Mouse (Mus musculus): Measurements from ENCODE around the gene Rara. TPM values are rescaled to one million over a fixed set of nuclear protein-coding genes. Genes with fewer than 3 reads are reported as not detected.

The Rara gene
- total and polyA plus RNA-seq, 3 experiments = 4.5 to 13.7 (median 12.1) TPM

DNA sequence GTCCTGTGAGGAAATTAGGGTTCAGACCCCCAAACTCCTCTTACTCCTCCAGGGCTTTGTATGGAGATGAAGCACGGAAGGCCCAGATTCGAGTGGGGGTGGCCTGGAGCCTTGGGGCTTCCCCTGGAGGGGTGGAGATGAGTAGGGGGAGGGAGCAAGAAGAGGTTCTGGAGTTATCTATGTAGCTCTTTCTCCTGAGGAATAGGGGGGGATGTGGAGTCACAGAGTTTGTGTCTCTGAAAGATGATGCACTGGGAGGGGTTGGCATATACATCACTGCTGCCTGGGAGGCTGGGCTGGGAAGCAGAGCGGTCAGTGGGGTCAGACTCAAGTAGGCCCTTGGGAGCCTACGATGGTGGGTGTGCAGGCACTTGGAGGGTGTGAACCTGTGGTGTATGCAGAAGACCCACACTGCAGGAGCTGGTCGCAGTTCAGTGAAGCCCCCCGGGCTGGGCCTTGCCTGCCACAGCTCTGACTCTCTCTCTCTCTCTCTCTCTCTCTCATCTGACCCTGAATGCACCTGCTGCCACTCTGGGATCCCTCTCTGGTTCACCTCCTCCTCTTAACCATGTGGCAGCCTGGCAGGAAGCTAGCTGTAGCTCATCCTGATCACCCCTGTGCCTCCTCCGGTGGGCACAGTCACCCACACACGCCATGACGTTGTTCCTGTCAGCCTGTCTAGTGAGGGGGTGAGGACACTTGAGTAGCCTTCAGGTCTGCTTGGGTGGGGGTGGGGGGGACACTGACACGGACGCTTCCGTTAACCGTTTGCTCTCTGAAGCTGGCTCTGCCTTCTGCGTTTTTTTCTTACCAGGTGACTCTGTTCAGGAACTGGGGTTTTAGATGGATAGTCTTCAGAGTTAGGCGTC is 11.7 kb downstream of the Rara start (continued):
- TF ChIP-seq USF2 (conservative IDR thresholded peaks at IDR 0.05; ENCODE audit: low read depth, low read length) (no peak), SMC3 (IDR thresholded peaks at IDR 0.05; ENCODE audit: low read depth, low read length) (no peak), TCF12 (IDR thresholded peaks at IDR 0.05; ENCODE audit: low read depth, low read length) (no peak), CTCF (conservative IDR thresholded peaks at IDR 0.05 in 1 of 2, IDR thresholded peaks at IDR 0.05 in 1 of 2; ENCODE audit: low read depth in 2 of 2, low read length in 2 of 2) (0 out of 4 replicates have a peak, but pooled peaks of 1 of the 2 experiments have one; percentile 12), E2F4 (IDR thresholded peaks at IDR 0.05; ENCODE audit: insufficient replicate concordance, low read depth, low read length) (no peak), POLR2AphosphoS2 (IDR thresholded peaks at IDR 0.05; ENCODE audit: low read depth, low read length) (no peak), UBTF (IDR thresholded peaks at IDR 0.05; ENCODE audit: low read depth, low read length) (0 out of 2 replicates have a peak, but pooled peaks have one; percentile 60), CHD1 (IDR thresholded peaks at IDR 0.05; ENCODE audit: low read depth, low read length) (no peak), ZNF384 (IDR thresholded peaks at IDR 0.05; ENCODE audit: low read depth, low read length) (peak; percentile 68), MXI1 (IDR thresholded peaks at IDR 0.05; ENCODE audit: low read depth, low read length) (peak; percentile 36; the same call in 1 of the 2 replicates), POLR2A (IDR thresholded peaks at IDR 0.05; ENCODE audit: low read depth, low read length) (no peak), RAD21 (IDR thresholded peaks at IDR 0.05; ENCODE audit: low read depth, low read length) (no peak; the same call in 1 of the 2 replicates), NELFE (IDR thresholded peaks at IDR 0.05; ENCODE audit: low read depth, low read length) (0 out of 2 replicates have a peak, but pooled peaks have one; percentile 2), MAZ (IDR thresholded peaks at IDR 0.05; ENCODE audit: low read depth, low read length) (no peak; the same call in 1 of the 2 replicates), SIN3A (IDR thresholded peaks at IDR 0.05; ENCODE audit: low read length) (no peak; the same call in 1 of the 2 replicates), RCOR1 (conservative IDR thresholded peaks at IDR 0.05; ENCODE audit: low read depth, low read length) (no peak), CHD2 (IDR thresholded peaks at IDR 0.05; ENCODE audit: low read length) (peak; percentile 65), HCFC1 (IDR thresholded peaks at IDR 0.05; ENCODE audit: low read depth, low read length) (peak; percentile 33; the same call in 1 of the 2 replicates)

- in situ Hi-C loops (cut with MboI; ENCODE audit: low pct_ligation_motif_present, low pct_unique_long_range_greater_than_20kb, low sequenced_read_pairs) = loop anchor here (5.0 kb wide), 1 partner anchor 32 kb away; no protein-coding TSS in a partner anchor
- no peak for DNase-seq (ENCODE audit: extremely low read depth)
- H3K4me3 ChIP-seq (replicated peaks in 1 of 3; ENCODE audit: low read depth in 2 of 3, low read length in 2 of 3, poor library complexity in 1 of 3) = peak overlapping the region; percentile 48 to 90 (median 72)
Observed at GRCm38 (mm10) chr11:98939953-98940641, 12.5 kb downstream of the Rara start.

More at GRCm38 (mm10) chr11:98939953-98940641, 12.5 kb downstream of the Rara start:
- Histone ChIP-seq H3K36me3 (replicated peaks in 1 of 2; ENCODE audit: control insufficient read depth in 1 of 2, insufficient read depth in 1 of 2, low read length in 1 of 2) (no peaks in the 10 kb centered on the region), H3K79me2 (replicated peaks; ENCODE audit: control insufficient read depth, extremely low read depth, insufficient read depth, poor library complexity, severe bottlenecking) (peaks cover 8% of the 10 kb centered on the region), H3K4me1 (ENCODE audit: control insufficient read depth in 1 of 2, insufficient read depth in 2 of 2) (peaks cover 34 to 74% of the 10 kb centered on the region in 2 experiments), H3K27ac (ENCODE audit: insufficient read depth, low read depth) (peak overlapping the region; percentile 71), H3K27me3 (replicated peaks) (no peaks in the 10 kb centered on the region), H3K4me2 (ENCODE audit: insufficient read depth, low read depth, poor library complexity, severe bottlenecking) (peak overlapping the region; percentile 80), H3K9ac (ENCODE audit: insufficient read depth, low read depth) (peak overlapping the region; percentile 0; the same call in 1 of the 2 replicates), H3K9me3 (replicated peaks; ENCODE audit: low read length) (peaks cover 4% of the 10 kb centered on the region)
- 0 out of 2 replicates have a peak, but pooled peaks have one; percentile 12 for TF ChIP-seq NELFE (IDR thresholded peaks at IDR 0.05; ENCODE audit: low read depth, low read length)
- TF ChIP-seq MAX (IDR thresholded peaks at IDR 0.05; ENCODE audit: low read length) = no peak
- TF ChIP-seq RAD21 (IDR thresholded peaks at IDR 0.05; ENCODE audit: low read depth, low read length) = no peak
- peak; percentile 38; the same call in 1 of the 2 replicates for TF ChIP-seq CHD2 (IDR thresholded peaks at IDR 0.05; ENCODE audit: low read length)
- TF ChIP-seq USF1 (IDR thresholded peaks at IDR 0.05; ENCODE audit: low read depth, low read length) = no peak
- dilution Hi-C loops (cut with MboI; ENCODE audit: extremely low pct_ligation_motif_present, extremely low pct_unique_long_range_greater_than_20kb, low sequenced_read_pairs) = no loop called here

All from CH12.LX (cell line).